30 mouse cellular contexts compared by ENCODE assay signal in the genomic region with DNA sequence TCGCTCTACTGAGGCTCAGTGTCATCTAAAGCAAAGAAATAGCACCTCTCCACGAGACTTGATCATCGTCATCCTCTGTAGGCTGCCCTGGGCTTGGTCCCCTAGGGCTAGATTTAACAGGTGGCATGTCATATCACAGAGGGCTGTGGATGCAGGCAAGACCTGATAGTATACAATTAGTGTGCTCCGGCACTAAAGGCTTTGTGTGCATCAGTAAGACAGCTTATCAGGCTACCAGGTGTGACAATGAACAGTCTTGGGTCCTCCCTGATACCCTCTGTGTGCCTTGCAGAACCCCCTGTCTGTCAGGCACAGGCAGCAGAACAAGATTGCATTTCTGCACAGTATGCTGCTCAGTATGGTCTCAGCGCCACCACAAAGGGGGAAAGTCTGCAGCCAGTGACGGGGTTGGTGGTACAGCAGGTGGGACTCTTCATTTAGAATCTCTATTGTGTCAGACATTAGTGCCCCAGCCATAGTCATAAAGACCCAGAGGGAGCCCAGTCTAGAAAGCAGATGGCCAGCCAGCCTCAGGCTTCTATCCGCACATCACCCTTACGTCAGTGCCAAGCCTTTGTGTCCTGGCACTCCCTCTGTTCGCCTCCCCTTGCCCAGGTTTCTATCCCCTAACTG.
DNase-seq lines count a peak whose midpoint lies in the region; ATAC-seq lines count a peak whose summit lies in the region.
"Had no signal": no experiment of that assay in that cellular context is flagged by ENCODE, and none has a peak within 500 bp of the region (broad histone marks: within the 10 kb centered on the region; RNA-seq: fewer than 3 reads in every experiment).

No protein-coding gene starts in this region.

- no peak overlapping the region for H3K9ac ChIP-seq in hindbrain, embryonic 11.5 days (ENCODE audit: low read depth, low read length)
- no peak overlapping the region for H3K9ac ChIP-seq in hindbrain, embryonic 16.5 days (ENCODE audit: low read depth, low read length)
- H3K9ac ChIP-seq in neural tube, embryonic 12.5 days, result no peak overlapping the region
- H3K9ac ChIP-seq in neural tube, embryonic 15.5 days (replicated peaks), result no peak overlapping the region
- H3K9ac ChIP-seq in forebrain, embryonic 16.5 days (replicated peaks; ENCODE audit: low read depth, low read length), result no peak overlapping the region
- H3K9ac ChIP-seq in hindbrain, embryonic 15.5 days, result no peak overlapping the region
- H3K9ac ChIP-seq: embryonic facial prominence, embryonic 12.5 days; limb, embryonic 13.5 days; lung, embryonic 15.5 days; midbrain, embryonic 15.5 days; neural tube, embryonic 13.5 days; stomach, embryonic 15.5 days had no signal

- no peak overlapping the region for H3K4me2 ChIP-seq in hindbrain, embryonic 11.5 days (replicated peaks; ENCODE audit: low read depth, low read length)
- H3K4me2 ChIP-seq in hindbrain, embryonic 16.5 days (ENCODE audit: low read length), result no peak overlapping the region
- H3K4me2 ChIP-seq in neural tube, embryonic 12.5 days (replicated peaks), result no peak overlapping the region
- no peak overlapping the region for H3K4me2 ChIP-seq in neural tube, embryonic 15.5 days
- H3K4me2 ChIP-seq in forebrain, embryonic 16.5 days (ENCODE audit: low read length), result no peak overlapping the region
- no peak overlapping the region for H3K4me2 ChIP-seq in hindbrain, embryonic 15.5 days
- H3K4me2 ChIP-seq: embryonic facial prominence, embryonic 12.5 days; limb, embryonic 13.5 days; liver, embryonic 11.5 days; lung, embryonic 15.5 days; midbrain, embryonic 15.5 days; neural tube, embryonic 13.5 days; stomach, embryonic 15.5 days had no signal

- H3K27me3 ChIP-seq in hindbrain, embryonic 11.5 days (ENCODE audit: control insufficient read depth, insufficient read depth, low read length), result no peaks in the 10 kb centered on the region
- H3K27me3 ChIP-seq in hindbrain, embryonic 16.5 days (replicated peaks; ENCODE audit: control insufficient read depth, insufficient read depth, low read length), result no peaks in the 10 kb centered on the region
- no peaks in the 10 kb centered on the region for H3K27me3 ChIP-seq in neural tube, embryonic 12.5 days (replicated peaks)
- no peaks in the 10 kb centered on the region for H3K27me3 ChIP-seq in neural tube, embryonic 15.5 days (replicated peaks)
- H3K27me3 ChIP-seq in forebrain, embryonic 16.5 days (replicated peaks; ENCODE audit: control insufficient read depth, insufficient read depth, low read length), result no peaks in the 10 kb centered on the region
- no peaks in the 10 kb centered on the region for H3K27me3 ChIP-seq in hindbrain, embryonic 15.5 days
- H3K27me3 ChIP-seq: embryonic facial prominence, embryonic 12.5 days; limb, embryonic 13.5 days; lung, embryonic 15.5 days; megakaryocyte, embryonic 14.5 days; midbrain, embryonic 15.5 days; neural tube, embryonic 13.5 days; stomach, embryonic 15.5 days had no signal

- peak; percentile 11 for DNase-seq in hindbrain, embryonic 11.5 days (ENCODE audit: low spot score)
- no peak for DNase-seq in gastrocnemius, adult 18-20 months (ENCODE audit: low spot score)
- DNase-seq in T-cell, adult 2 months (ENCODE audit: low spot score), result no peak
- DNase-seq: adrenal gland, adult 2 months; B cell, adult 2 months; cerebellum, adult 9-10 months; embryo, embryonic 11 days; gastrocnemius, postnatal 10 days; heart, postnatal 14 days; kidney, postnatal 14 days; layer of hippocampus, adult 9-11 months; lung, postnatal 36 days; retina, postnatal 1 day; right cerebral cortex, postnatal 14 days; thymus, postnatal 14 days had no signal

- H3K36me3 ChIP-seq in hindbrain, embryonic 11.5 days (ENCODE audit: control insufficient read depth, insufficient read depth, low read length), result no peaks in the 10 kb centered on the region
- H3K36me3 ChIP-seq in hindbrain, embryonic 16.5 days (ENCODE audit: control insufficient read depth, insufficient read depth, low read length), result no peaks in the 10 kb centered on the region
- no peaks in the 10 kb centered on the region for H3K36me3 ChIP-seq in neural tube, embryonic 12.5 days
- no peaks in the 10 kb centered on the region for H3K36me3 ChIP-seq in neural tube, embryonic 15.5 days
- H3K36me3 ChIP-seq in forebrain, embryonic 16.5 days (ENCODE audit: control insufficient read depth, insufficient read depth), result no peaks in the 10 kb centered on the region
- no peaks in the 10 kb centered on the region for H3K36me3 ChIP-seq in hindbrain, embryonic 15.5 days
- H3K36me3 ChIP-seq: embryonic facial prominence, embryonic 12.5 days; limb, embryonic 13.5 days; lung, embryonic 15.5 days; midbrain, embryonic 15.5 days; neural tube, embryonic 13.5 days; stomach, embryonic 15.5 days had no signal

- H3K27ac ChIP-seq in hindbrain, embryonic 11.5 days (ENCODE audit: low read depth, low read length), result no peak overlapping the region
- no peak overlapping the region for H3K27ac ChIP-seq in hindbrain, embryonic 16.5 days (ENCODE audit: low read depth, low read length)
- H3K27ac ChIP-seq in neural tube, embryonic 12.5 days, result no peak overlapping the region
- H3K27ac ChIP-seq in neural tube, embryonic 15.5 days (replicated peaks), result no peak overlapping the region
- H3K27ac ChIP-seq in forebrain, embryonic 16.5 days (ENCODE audit: low read length), result peak overlapping the region; percentile 24
- H3K27ac ChIP-seq in hindbrain, embryonic 15.5 days (replicated peaks), result no peak overlapping the region
- H3K27ac ChIP-seq: embryonic facial prominence, embryonic 12.5 days; limb, embryonic 13.5 days; lung, embryonic 15.5 days; midbrain, embryonic 15.5 days; neural tube, embryonic 13.5 days; stomach, embryonic 15.5 days had no signal

- no peaks in the 10 kb centered on the region for H3K9me3 ChIP-seq in hindbrain, embryonic 11.5 days (ENCODE audit: control insufficient read depth, low read length)
- H3K9me3 ChIP-seq in hindbrain, embryonic 16.5 days (ENCODE audit: control insufficient read depth, low read length), result no peaks in the 10 kb centered on the region
- no peaks in the 10 kb centered on the region for H3K9me3 ChIP-seq in neural tube, embryonic 12.5 days
- no peaks in the 10 kb centered on the region for H3K9me3 ChIP-seq in neural tube, embryonic 15.5 days (replicated peaks)
- H3K9me3 ChIP-seq in forebrain, embryonic 16.5 days (ENCODE audit: control insufficient read depth, low read length), result no peaks in the 10 kb centered on the region
- H3K9me3 ChIP-seq in hindbrain, embryonic 15.5 days, result no peaks in the 10 kb centered on the region
- H3K9me3 ChIP-seq: embryonic facial prominence, embryonic 12.5 days; limb, embryonic 13.5 days; lung, embryonic 15.5 days; megakaryocyte, embryonic 14.5 days; midbrain, embryonic 15.5 days; neural tube, embryonic 13.5 days; stomach, embryonic 15.5 days had no signal

- no peak for ATAC-seq in hindbrain, embryonic 11.5 days (ENCODE audit: low FRiP score)
- no peak for ATAC-seq in hindbrain, embryonic 16.5 days
- ATAC-seq in neural tube, embryonic 12.5 days (ENCODE audit: low FRiP score, low read depth), result 0 out of 2 replicates have a peak, but pooled peaks have one; percentile 50
- no peak; the same call in 1 of the 2 replicates for ATAC-seq in neural tube, embryonic 15.5 days (ENCODE audit: low FRiP score)
- peak; percentile 51 for ATAC-seq in forebrain, embryonic 16.5 days
- ATAC-seq in hindbrain, embryonic 15.5 days (ENCODE audit: low FRiP score, low read depth), result peak; percentile 46; the same call in 1 of the 2 replicates
- ATAC-seq: activated CD4-positive, CD25-positive, alpha-beta regulatory T cell, adult 4 months; intestine, postnatal 0 days; midbrain, embryonic 15.5 days had no signal

- WGBS in hindbrain, embryonic 11.5 days, result 83% methylated on average over 9 of the region's 9 CpGs
- WGBS in hindbrain, embryonic 16.5 days, result 60% methylated on average over 9 of the region's 9 CpGs
- WGBS in neural tube, embryonic 12.5 days, result 59% methylated on average over 9 of the region's 9 CpGs
- WGBS in neural tube, embryonic 15.5 days, result 56% methylated on average over 9 of the region's 9 CpGs
- WGBS in forebrain, embryonic 16.5 days, result 60% methylated on average over 9 of the region's 9 CpGs
- WGBS in hindbrain, embryonic 15.5 days, result 66% methylated on average over 9 of the region's 9 CpGs

- H3K4me3 ChIP-seq in hindbrain, embryonic 11.5 days (ENCODE audit: low read depth, low read length), result no peak overlapping the region
- H3K4me3 ChIP-seq in hindbrain, embryonic 16.5 days (ENCODE audit: low read length), result no peak overlapping the region
- no peak overlapping the region for H3K4me3 ChIP-seq in neural tube, embryonic 12.5 days
- no peak overlapping the region for H3K4me3 ChIP-seq in neural tube, embryonic 15.5 days (replicated peaks)
- H3K4me3 ChIP-seq in forebrain, embryonic 16.5 days (replicated peaks; ENCODE audit: low read length), result no peak overlapping the region
- no peak overlapping the region for H3K4me3 ChIP-seq in hindbrain, embryonic 15.5 days
- H3K4me3 ChIP-seq: embryonic facial prominence, embryonic 12.5 days; limb, embryonic 13.5 days; lung, embryonic 15.5 days; megakaryocyte, embryonic 14.5 days; midbrain, embryonic 15.5 days; neural tube, embryonic 13.5 days; stomach, embryonic 15.5 days had no signal

- no peaks in the 10 kb centered on the region for H3K4me1 ChIP-seq in hindbrain, embryonic 11.5 days (replicated peaks; ENCODE audit: control insufficient read depth, insufficient read depth, low read length)
- H3K4me1 ChIP-seq in hindbrain, embryonic 16.5 days (ENCODE audit: control insufficient read depth, insufficient read depth, low read depth, low read length), result no peaks in the 10 kb centered on the region
- H3K4me1 ChIP-seq in neural tube, embryonic 12.5 days, result no peaks in the 10 kb centered on the region
- H3K4me1 ChIP-seq in neural tube, embryonic 15.5 days, result 0 out of 2 replicates have a peak, but pooled peaks cover 10% of the 10 kb centered on the region
- no peaks in the 10 kb centered on the region; the same call in 1 of the 2 replicates for H3K4me1 ChIP-seq in forebrain, embryonic 16.5 days (replicated peaks; ENCODE audit: control insufficient read depth, insufficient read depth, low read length)
- H3K4me1 ChIP-seq in hindbrain, embryonic 15.5 days (replicated peaks), result 0 out of 2 replicates have a peak, but pooled peaks cover 3% of the 10 kb centered on the region
- H3K4me1 ChIP-seq: lung, embryonic 15.5 days; megakaryocyte, embryonic 14.5 days; midbrain, embryonic 15.5 days; stomach, embryonic 15.5 days had no signal

Comparison
In these comparisons a context has a peak if more than half of its experiments do, and no peak if none do; other contexts are left out.
1. ATAC-seq: peak in neural tube, embryonic 12.5 days (single experiment), forebrain, embryonic 16.5 days (single experiment) and hindbrain, embryonic 15.5 days (single experiment); none in hindbrain, embryonic 11.5 days (single experiment), hindbrain, embryonic 16.5 days (single experiment) and neural tube, embryonic 15.5 days (single experiment).